Mouse (Mus musculus) T-helper 2 cell (primary cell): Measurements from ENCODE around the gene Sufu.

Experiments
- in situ Hi-C: fragments of 300-600 bp; cut with MboI, MseI; formaldehyde crosslinking; loops from one replicate; pipeline ENCODE4 v1.15.1; 2025; ENCODE audit warnings: high pct_unique_total_duplicates

Gene Sufu

DNA sequence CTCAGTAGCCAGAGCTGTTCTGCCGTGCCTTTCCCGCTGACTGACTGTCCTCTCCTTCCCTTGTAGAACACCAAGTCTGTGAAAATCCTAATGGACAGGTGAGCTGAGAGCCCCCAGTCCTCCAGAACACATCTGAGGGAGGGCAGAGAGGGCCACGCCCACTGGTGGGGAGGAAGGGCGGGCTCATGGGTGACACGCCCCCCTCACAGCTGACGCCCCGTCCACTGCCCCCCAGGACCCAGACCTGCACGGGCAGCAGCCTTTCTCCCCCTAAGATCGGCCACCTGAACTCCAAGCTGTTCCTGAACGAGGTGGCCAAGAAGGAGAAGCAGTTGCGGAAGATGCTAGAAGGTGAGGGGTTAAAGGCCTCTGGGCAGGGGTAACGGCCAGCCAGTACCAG, 117.7 kb downstream of the Sufu start:
- in situ Hi-C loops = no loop called here

DNA sequence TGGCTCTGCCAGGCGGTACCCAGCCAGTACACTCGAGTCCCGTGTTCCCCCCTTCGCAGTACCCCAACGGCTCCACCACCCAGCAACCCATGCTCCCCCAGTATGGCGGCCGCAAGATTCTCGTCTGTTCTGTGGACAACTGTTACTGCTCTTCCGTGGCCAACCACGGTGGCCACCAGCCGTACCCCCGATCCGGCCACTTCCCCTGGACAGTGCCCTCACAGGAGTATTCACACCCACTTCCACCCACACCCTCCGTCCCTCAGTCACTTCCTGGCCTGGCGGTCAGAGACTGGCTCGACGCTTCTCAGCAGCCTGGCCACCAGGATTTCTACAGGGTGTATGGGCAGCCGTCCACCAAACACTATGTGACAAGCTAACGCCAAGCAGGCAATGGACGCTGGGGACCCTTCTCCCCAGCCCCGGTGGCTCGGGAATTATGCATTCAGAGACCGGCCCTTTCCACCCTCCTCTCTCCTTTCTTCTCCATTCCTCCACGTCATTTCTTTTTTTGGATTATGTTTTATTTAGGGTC, 118.7 kb downstream of the Sufu start:
- in situ Hi-C loops = no loop called here

DNA sequence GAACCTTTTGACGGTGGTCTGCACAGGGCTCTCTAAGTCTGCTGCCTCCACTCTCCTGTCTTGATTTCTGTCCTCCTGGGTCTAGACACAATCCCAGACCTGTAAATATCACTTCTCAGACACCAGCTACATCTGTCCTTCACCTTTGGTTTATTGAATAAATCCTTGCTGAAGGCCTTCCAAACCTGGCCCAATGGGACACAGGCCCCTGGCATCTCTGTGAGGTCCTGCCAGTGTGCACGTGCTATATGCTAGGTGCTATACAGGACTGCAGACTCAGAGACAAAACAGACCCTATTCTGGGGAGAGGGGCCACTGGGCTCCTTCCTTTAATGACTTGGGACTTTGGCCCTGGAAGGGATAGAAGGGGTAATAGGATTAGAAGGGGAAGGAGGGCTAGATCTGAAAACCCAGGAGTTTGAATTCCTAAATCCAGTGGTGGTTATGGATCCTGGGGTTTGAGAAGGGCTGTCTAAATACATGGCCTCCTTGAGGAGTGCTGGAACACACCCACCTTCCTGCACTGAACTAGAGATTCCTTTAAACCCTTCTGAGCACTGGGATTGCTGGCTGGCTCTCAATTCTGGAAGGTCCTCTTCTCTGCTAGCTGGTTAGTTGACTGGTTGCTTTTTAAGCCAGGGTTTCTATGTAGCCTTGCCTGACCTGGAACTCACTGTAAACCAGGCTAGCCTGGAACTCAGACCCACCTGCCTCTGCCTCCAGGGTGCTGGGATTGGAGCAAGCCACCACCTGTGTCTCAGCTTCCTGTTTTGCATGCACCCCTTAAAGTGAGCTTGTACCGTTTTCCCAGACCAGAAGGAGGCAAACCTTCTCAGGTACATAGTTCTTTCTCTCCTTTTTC, 120.2 kb downstream of the Sufu start:
- in situ Hi-C loops = no loop called here

DNA sequence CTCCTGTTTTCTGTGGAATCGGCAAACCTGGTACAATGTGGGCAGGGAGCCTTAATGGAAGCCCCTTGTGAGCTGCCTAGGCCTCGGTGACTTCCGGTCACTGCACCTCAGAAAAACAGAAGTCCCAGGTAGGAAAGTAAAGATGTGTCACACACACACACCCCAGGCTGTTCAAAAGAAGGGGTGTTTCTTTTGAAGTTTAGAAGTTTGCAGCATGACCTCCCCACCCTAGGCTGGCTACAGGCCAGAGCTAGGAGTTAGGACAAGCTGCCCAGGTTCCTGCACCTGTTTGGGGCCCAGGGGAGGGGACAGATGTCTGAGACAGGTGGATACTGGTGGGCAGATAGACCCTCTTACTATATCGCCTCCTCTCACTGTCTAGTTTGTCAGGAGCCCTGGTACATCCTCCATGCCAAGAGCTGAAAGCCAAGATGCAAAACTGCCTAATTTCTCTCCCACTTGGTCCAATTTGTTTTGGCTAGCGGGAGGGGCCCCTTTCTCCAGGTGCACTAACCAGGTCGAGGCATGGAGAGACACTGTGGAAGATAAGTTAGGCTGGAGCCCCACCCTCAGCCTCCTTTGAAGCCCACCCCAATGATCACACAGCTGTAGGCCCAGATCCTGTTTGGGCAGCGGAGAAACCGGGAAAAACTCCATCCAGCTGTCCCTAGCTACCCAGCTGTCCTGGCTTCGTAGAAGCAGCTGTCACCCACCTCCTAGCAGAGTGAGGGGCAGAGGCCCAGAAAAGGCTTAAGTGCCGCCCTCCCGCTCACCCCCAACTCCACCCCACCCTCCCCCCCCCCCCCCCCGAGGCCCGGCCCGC, 121.0 kb downstream of the Sufu start:
- in situ Hi-C loops = no loop called here

DNA sequence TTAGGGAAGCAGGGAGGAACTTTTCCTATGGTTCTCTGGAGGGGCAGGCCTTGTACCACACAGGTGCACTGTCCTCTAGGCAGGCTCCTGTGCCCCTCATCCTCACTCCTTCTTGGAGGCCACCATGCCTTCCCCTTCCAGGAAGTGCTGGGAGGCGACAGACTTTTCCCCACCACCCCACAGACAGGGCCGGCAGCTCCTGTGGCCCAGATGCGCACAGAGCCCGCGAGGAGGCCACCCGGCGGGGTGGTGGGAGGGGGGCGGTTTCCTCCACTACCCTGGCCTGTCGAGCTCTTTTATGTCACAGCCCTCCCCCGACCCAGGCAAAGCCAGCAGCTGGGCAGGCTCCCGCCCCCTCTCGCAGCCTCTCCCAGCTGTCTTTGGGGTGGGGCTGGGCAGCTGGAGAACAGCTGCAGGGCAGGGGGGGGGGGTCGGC, 121.7 kb downstream of the Sufu start:
- in situ Hi-C loops = no loop called here

DNA sequence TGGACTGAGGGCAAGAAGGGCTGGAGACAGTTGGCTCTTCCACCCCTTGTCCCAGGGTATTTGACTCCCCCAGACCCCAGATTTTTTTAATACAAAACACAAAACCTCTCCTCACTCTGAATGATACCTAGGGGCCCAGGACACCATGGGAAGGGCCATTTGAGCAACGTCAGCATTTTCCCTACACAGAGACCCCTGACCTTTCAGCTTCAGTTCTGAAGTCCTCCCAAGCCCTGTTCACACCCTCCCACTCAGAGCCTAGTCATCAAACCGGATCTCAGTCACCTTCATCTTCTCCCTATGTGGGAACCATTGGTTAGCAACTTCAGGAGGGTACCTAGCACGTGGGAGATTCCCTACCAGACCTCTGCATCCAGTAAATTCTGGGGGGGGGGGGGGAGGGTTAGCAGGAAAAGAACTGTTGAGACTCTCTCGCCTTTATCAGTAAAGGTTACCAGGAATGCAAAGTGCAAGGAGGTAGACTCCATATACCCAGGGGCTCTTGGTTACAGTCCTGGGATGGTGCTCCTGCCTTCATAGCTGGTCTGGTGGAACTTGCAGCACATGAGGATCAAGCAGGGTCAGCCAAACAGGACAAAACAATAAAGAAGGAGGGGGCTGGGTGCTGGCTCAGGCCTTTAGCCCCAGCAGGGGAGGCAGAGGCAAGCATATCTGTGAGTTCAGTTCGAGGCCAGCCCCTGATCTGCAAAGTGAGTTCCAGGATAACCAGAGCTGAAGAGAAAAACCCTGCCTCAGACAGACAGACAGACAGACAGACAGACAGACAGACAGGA, 122.3 kb downstream of the Sufu start:
- in situ Hi-C loops = no loop called here

DNA sequence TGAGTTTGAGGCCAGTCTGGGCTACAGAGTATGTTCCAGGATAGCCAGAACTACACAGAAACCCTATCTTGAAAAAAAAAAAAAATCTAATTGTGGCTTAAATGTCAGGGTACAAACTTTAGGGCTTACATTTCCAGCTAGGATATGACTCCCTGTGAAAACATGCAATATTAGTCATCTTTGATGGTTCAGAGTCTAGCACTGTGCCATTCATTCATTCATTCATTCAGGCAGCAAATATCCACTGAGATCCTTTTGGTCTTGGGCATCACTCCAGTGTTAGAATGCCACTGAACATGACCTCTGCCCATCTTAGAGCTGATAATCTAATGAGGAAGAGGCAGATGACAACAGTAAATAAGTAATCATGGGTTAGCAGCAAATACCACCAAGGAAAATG, 125.0 kb downstream of the Sufu start:
- in situ Hi-C loops = no loop called here

DNA sequence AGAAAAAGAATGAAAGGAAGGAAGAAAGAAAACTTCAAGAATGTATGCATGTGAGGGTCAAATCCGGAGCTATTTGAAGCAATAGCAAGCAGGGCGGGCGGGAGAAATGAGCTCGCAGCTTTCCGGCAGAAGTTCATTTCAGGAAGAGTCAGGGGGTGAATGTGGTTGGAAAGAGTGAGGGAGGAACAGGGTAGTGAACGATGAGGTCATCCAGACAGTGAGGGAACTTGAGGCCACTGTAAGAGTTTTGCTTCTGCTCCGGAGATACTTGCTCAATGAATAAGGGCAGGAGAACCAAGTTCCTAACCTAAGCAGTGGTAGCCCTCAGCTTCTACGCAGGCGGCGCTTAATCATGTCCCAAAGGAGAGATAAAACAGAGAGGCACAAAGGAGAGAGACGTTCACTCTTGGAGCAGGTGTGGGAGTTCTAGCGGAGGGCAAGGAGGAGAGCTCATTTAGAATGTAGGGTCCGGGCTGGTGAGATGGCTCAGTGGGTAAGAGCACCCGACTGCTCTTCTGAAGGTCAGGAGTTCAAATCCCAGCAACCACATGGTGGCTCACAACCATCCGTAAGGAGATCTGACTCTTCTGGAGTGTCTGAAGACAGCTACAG, 125.8 kb downstream of the Sufu start:
- in situ Hi-C loops = no loop called here

DNA sequence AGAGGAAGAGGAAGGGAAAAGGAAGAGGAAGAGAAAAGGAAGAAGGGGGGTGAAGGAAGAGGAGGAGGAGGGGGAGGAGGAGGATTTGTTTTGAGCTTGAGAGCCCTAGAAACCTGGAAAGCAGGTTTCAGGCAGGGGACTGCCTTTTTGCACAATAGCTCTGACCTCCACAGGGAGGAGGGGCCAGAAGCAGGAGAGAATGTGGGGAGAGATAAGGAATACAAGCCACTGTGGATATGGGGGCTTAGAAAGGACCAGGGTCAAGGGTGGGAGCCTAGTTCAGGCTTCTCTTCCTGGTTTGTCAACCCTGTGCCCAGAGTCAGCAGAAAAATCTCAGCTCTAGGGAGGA, 126.4 kb downstream of the Sufu start:
- in situ Hi-C loops = no loop called here

DNA sequence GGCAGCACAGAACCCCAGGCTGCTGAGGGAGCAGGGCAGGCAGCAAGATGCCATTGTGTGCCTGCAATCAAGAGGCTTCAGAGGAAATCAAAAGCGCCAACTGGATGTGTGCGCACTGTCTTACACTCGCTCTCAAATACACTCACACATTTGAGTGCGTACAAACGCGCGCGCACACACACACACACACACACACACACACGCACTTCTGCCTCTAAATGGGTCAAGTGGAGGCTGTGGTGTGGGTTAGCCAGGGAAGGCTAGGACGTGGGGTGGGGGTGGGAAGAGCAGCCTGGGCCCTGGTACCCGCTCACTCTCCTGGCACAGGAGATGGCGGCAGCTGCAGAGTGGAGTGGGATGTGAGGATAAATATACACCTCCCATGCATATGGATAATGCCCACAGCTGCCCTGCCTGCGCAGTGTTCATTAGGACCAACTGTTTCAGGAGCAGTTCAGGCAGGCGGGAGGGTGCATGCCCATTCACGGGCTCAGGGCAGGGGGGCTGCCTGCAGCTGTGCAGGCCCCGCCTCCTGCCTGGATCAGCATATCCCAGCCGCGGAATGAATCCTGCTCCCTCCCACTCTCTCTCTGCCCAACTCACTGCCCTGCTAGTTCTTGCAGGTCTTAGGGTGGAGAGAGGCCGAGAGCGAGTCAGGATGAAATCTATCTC, 126.9 kb downstream of the Sufu start:
- in situ Hi-C loops = no loop called here

DNA sequence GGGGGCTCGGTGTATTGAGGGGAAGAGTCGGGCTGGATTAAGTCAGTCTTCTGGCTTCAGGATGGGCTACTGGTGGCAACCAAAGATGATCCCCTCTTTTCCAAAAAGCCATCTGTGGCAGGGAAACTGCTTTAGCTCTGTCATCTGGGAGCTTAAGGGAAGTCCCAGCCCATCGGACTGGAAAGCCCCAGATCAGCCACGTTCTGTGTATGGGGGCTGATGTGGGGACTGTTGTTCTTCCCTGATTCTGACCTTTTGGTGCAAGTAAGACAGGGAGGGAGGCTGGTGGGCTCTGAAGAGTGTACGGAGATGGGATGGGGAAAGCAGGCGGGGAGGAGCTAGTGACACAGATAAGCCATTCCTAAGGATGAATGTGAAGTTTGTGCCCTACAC, 127.5 kb downstream of the Sufu start:
- in situ Hi-C loops = no loop called here

DNA sequence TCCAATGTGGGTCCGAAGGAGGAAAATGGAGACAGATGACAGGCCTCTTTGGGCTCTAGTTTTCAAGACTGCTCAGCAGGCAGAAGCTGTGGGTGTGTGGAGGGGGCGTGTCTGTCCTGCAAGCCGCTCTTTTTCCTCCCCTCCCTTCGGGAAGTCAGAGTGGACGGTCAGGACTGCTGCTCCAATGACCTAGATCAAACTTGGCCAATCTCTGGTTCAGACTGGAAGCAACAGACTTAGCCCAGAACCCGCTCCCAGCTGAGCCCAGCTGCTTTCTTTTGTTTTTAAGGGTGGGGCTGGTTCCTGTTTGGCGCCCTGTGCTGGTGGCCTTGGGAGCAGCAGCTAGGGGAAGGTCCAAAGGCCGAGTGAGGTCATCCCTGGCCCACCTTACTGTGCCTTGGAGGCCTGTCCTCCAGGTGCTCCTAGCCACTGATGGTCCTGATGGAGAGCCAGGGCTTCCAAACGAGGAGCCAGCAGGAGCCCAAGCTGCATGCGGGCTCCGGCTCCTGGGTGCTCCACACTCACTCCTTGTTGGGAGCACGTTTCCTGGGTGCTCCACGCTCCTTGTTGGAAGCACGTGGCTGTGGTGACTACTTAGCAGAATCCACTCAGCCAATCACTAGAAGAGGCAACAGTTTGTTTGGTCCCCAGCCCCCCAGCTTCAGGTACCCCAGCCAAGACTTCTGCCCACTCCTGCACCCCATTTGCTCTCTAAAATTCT, 128.1 kb downstream of the Sufu start:
- in situ Hi-C loops = no loop called here

DNA sequence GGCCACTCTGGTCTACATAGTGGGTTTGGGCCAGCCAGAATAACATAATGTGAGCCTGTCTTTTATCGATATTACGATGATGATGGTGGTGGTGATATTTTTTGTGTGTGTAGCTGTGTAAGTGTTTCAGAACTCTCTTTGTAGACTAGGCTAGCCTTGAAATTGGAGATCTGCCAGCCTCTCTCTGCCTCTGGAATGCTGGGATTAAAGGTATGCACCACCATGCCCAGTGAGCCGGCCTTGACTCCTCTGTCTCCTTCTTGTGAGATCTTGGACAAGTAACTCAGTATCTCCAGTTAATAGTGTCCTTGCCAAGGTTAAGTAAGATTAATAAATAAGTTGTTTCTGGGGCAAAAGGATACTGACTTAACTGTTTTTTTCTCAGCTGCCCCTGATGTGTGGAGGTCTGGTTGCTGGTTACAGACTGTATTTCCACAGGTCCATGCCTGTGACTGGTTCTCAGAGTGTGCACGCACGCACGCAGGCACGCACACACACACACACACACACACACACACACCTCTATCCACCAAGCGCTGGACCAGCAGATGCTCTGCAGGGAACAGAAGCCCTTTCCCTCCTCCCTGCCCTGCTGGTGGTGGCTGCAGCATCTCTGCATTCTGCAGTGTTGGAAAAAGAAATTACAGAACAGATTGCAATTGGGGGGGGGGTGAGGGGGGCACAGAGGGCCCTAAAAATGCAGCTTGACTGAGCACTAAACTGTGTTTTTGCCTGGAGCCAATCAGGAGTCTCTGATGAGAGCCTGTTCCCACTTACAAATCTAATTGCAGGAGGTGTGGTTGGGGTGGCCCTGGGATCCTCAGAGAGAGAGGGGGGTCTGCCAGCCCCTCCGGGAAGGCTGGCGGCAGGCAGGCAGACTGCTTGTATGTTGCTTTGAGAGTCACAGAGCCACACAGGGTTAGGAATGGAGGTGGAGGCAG, 129.3 kb downstream of the Sufu start:
- in situ Hi-C loops = no loop called here

DNA sequence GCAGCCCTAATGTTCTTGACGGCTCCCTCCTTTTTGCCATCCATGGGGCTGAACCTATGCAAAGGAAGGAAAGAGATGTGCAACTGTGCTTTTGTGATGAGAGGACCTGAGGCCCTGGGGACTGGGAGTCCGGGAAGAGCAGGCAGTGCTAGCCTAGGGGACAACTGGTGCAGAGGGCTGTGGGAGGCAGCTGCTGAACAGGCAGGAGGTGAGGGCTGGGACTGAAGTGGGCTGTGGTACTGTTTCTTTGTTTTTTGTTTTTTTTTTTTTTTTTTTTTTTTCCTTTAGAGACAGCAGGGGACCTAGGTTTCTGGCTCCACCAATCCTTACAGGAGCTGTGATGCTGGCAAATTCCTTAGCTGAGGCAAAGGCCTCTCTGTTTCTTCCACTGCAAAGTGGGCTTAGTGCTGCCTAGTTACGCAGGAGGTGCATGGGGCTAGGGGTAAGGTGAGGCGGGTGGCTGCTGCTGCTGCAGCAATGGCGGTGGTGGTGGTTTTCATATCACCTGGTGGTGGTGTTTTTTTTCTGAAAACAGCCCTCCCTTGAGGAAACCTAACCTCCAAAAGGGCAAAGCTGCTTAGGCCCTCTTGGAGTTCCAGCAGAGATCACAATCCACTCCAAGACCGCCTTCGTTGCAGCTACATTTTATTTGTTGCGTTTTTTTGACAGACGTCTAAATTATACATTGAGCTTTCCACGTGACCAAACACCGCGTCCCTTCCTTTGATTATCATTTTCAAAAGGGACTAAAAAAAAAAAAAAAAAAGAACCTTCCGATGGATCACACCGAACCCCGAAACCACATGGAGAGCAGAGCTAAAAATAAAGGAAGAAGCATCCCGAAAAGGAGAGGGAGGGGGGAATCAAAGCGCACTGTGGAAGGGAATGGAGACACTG, 131.2 kb downstream of the Sufu start:
- in situ Hi-C loops = no loop called here

DNA sequence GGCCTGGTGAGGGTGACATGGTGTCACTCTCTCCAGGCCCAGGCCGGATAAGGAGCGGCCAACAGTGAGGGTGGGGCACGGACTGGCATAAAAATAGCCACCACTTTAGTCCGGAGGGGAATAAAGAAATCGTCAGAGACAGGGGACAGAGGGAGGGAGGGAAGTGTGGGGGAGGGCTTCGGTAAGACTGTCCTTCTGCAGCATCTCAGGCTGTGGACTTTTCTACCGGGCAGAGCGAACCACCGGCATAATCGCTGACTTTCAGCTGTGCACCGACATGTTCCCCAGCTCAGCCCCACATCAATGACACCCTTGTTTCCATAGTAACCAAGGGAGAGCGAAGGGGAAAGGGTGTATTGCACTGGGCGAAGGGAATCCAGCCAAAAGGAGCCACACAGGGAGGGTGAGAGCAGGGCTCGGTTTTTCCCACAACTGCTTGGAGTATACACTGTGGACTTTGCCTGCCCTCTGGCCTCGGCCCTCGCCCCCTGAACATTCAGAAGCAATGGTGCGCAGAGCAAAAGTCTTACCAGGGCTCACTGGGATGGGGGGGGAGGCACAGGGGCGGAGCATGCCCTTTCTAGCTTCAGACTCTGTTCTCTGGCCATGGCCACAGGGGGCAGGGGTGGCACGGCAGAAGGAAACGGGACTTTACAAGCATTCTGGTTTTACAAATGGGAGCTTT, 132.0 kb downstream of the Sufu start:
- in situ Hi-C loops = no loop called here

DNA sequence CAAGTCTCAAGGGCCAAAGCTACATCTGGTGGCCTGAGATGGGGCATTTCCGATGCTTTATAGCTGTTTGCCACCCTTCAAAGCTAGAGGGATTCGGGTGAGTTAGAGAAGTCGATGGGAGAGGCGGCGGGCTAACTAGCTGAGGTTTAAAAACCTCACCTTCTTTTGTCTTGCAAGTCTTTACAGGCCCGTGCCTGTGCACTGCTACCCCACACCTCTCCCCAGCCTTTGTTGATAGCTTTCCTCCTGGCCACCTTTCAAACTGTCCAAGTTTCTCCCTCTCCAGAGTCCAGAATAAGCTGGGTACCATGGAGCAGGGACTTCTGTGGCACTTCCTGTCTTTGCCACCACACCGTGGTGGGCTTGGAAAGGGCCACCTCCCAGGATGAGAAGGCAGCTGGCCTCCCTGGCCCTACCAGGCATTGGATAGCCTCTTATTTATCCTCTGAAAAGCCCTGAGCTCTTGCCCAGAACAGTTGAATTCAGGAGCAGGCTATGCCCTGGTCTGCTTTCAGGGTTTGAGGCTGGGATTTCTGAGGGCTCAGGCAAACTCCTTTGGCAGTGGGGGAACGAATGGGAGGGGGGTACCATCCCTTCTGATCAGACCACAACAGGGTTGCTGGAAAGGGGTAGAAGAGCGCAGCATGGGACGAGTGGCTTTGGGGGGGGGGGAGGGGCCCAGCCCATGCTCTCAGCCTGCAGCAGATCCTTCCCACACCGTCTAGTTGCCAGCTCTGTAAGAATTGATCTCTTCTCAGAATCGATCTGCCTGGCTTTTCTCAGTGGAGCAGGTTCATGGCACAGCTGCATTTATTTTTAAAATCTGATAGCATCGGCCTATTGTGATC, 133.1 kb downstream of the Sufu start:
- in situ Hi-C loops = loop anchor here (5.0 kb wide), 1 partner anchor 42 kb away; the partner anchor contains the start of genes Arl3 and Sfxn2
